8 mouse cellular contexts compared by ENCODE assay signal in the genomic region with DNA sequence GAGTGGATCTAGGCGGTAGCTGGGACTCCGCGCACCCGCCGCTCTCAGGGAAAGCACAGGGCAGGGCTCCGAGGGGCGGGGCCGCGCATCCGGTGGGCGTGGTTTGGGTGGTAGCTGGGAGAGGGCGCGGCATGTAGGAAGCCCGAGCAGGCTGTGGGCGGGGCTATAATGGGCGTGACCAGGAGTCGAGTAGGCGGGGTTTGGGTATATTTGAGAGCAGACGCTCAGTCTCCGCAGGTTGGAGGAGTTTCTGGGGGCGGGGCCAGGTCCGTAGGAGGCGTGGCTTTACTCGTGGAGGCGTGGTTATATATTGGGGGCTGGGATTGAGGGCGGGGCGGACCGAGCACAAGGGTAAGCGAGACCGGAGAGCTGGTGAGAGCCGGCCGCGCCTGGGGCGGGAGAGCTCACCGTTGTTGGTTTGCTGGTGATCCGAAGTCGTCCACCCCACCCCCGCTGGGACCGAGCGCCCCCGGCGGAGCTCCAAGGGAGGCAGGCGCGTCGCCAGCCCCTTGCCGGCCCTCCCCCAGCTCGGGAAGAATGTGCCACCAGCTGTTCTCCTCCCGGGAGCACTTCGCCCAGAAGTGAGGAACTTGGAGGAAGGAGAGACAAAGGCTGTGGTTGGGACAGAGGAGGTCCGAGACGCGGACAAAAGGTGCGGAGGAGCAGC. TPM values are rescaled to one million over a fixed set of nuclear protein-coding genes. Genes with fewer than 3 reads are reported as not detected.
A peak's percentile ranks its signal among the peaks of the same experiment; 100 is the strongest.
DNase-seq lines count a peak whose midpoint lies in the region; ATAC-seq and TF ChIP-seq lines count a peak whose summit lies in the region.

A gene (plus strand): TSS at position 326 of the 667 bp plus-strand sequence.

- H3K27ac ChIP-seq in hindbrain, embryonic 12.5 days: peak within 1 kb of the TSS; percentile 78
- H3K27ac ChIP-seq in lung, postnatal 0 days (ENCODE audit: low read length): peak within 1 kb of the TSS; percentile 95

- H3K4me1 ChIP-seq in hindbrain, embryonic 12.5 days: peaks cover 17% of the 10 kb centered on the region
- peaks cover 18% of the 10 kb centered on the region; the same call in 1 of the 2 replicates for H3K4me1 ChIP-seq in lung, postnatal 0 days (ENCODE audit: insufficient read depth, low read depth, low read length)

- H3K9ac ChIP-seq in hindbrain, embryonic 12.5 days: peak within 1 kb of the TSS; percentile 80
- peak within 1 kb of the TSS; percentile 77 for H3K9ac ChIP-seq in lung, postnatal 0 days (replicated peaks; ENCODE audit: low read depth)

- H3K9me3 ChIP-seq in hindbrain, embryonic 12.5 days (replicated peaks): no peaks in the 10 kb centered on the region
- no peaks in the 10 kb centered on the region for H3K9me3 ChIP-seq in lung, postnatal 0 days (ENCODE audit: low read length)

- peak; percentile 52 for TF ChIP-seq CTCF in lung, postnatal 0 days (IDR thresholded peaks at IDR 0.05)

- TF ChIP-seq EP300 in lung, postnatal 0 days (IDR thresholded peaks at IDR 0.05): no peak

- H3K4me3 ChIP-seq in hindbrain, embryonic 12.5 days: peak within 1 kb of the TSS; percentile 80
- H3K4me3 ChIP-seq in lung, postnatal 0 days (ENCODE audit: low read depth, low read length): peak within 1 kb of the TSS; percentile 73

- H3K36me3 ChIP-seq in hindbrain, embryonic 12.5 days: no peaks in the 10 kb centered on the region
- H3K36me3 ChIP-seq in lung, postnatal 0 days (ENCODE audit: insufficient read depth, low read length): no peaks in the 10 kb centered on the region

- 0% methylated on average over 52 of the region's 53 CpGs for WGBS in hindbrain, embryonic 12.5 days
- WGBS in lung, postnatal 0 days: under 1% methylated on average over 51 of the region's 53 CpGs

- ATAC-seq in hindbrain, embryonic 12.5 days (ENCODE audit: low FRiP score): peak; percentile 97
- peak; percentile 91 for ATAC-seq in lung, postnatal 0 days

- peaks cover 4% of the 10 kb centered on the region; the same call in 1 of the 2 replicates for H3K27me3 ChIP-seq in hindbrain, embryonic 12.5 days
- no peaks in the 10 kb centered on the region for H3K27me3 ChIP-seq in lung, postnatal 0 days (replicated peaks; ENCODE audit: insufficient read depth, low read length)

- peak within 1 kb of the TSS; percentile 94 for H3K4me2 ChIP-seq in hindbrain, embryonic 12.5 days (replicated peaks)
- peak within 1 kb of the TSS; percentile 73 for H3K4me2 ChIP-seq in lung, postnatal 0 days (replicated peaks; ENCODE audit: low read depth, low read length)

- peak; percentile 100 for DNase-seq in T-cell, adult 2 months (ENCODE audit: low spot score)
- peak; percentile 98 to 99 for DNase-seq in cerebellum, postnatal 25 days
- peak; percentile 92 to 93 for DNase-seq in frontal cortex, postnatal 14 days (ENCODE audit: low spot score in 2 of 2)
- peak; percentile 93 to 95 for DNase-seq in layer of hippocampus, postnatal 10 days (ENCODE audit: low spot score in 2 of 2)
- DNase-seq in lung, postnatal 0 days (ENCODE audit: low spot score): peak; percentile 100
- peak; percentile 98 for DNase-seq in ovary, postnatal 10 days (ENCODE audit: low spot score)
- DNase-seq in thymus, postnatal 0 days (ENCODE audit: low spot score): peak; percentile 100

RNA-seq across cellular contexts. Expression of the gene that starts here (rescaled TPM):
- 42.0 and 42.6 TPM in 2 replicates for polyA plus RNA-seq in hindbrain, embryonic 12.5 days (2016; fragmentation: Nextera tagmentation; extraction: Ambion mirVana)
- total RNA-seq in layer of hippocampus, postnatal 10 days (2021): 10 to 100 TPM; 71.4 to 77.1 TPM
- 17.3 and 20.2 TPM in 2 replicates for polyA plus RNA-seq in lung, postnatal 0 days (2015; fragmentation: Nextera tagmentation; extraction: Ambion mirVana)
- polyA plus RNA-seq in thymus, postnatal 0 days (2015; fragmentation: Nextera tagmentation; extraction: Ambion mirVana): 14.1 and 16.3 TPM in 2 replicates

Comparison
In these comparisons a context has a peak if more than half of its experiments do, and no peak if none do; other contexts are left out.
1. Peak in every context shown above with its lines: DNase-seq, ATAC-seq, H3K4me3 ChIP-seq and H3K27ac ChIP-seq.